Mouse (Mus musculus) lung, embryonic 15.5 days (tissue): ENCODE measurements around the gene Scgb1b19. TPM values are rescaled to one million over a fixed set of nuclear protein-coding genes. Genes with fewer than 3 reads are reported as not detected.
"Not testable (repeated sequence)": the region's sequence is repeated elsewhere in the genome, so short reads cannot be mapped to it uniquely, and the experiment has no call there.

Experiments used
- ATAC-seq: fragments of 200-750 bp; cut with Nextera tagmentation; 2 replicates; pipeline ENCODE4 v1.8.0; 2017; ENCODE audit warnings: moderate number of reproducible peaks, borderline replicate concordance; ENCODE audit not compliant: low FRiP score, low TSS enrichment; ENCODE audit errors: extremely low read depth
- H3K27ac ChIP-seq: fragments of 300-500 bp; sonication (generic); 2 replicates; pipeline ENCODE4 v1.5.1; 2015; ENCODE audit warnings: moderate library complexity, mild to moderate bottlenecking, inconsistent platforms
- H3K27me3 ChIP-seq: fragments of 300-500 bp; sonication (generic); 2 replicates; pipeline ENCODE4 v1.6.1; 2015; ENCODE audit warnings: inconsistent platforms
- H3K36me3 ChIP-seq: fragments of 300-500 bp; sonication (generic); 2 replicates; pipeline ENCODE4 v1.6.1; 2015; ENCODE audit warnings: inconsistent platforms
- H3K4me1 ChIP-seq: fragments of 300-500 bp; sonication (generic); 2 replicates; pipeline ENCODE4 v1.6.1; 2015; ENCODE audit warnings: inconsistent platforms
- H3K4me2 ChIP-seq: fragments of 300-500 bp; sonication (generic); 2 replicates; pipeline ENCODE4 v1.6.1; 2015; ENCODE audit warnings: inconsistent platforms, mild to moderate bottlenecking, moderate library complexity
- H3K4me3 ChIP-seq: fragments of 300-500 bp; sonication (generic); 2 replicates; pipeline ENCODE4 v1.5.1; 2015; ENCODE audit warnings: mild to moderate bottlenecking, inconsistent platforms
- H3K9ac ChIP-seq: fragments of 300-500 bp; sonication (generic); 2 replicates; pipeline ENCODE4 v1.6.1; 2015; ENCODE audit warnings: inconsistent platforms
- H3K9me3 ChIP-seq: fragments of 300-500 bp; sonication (generic); 2 replicates; pipeline ENCODE4 v1.6.1; 2016; ENCODE audit warnings: inconsistent platforms
- WGBS: fragments of 180-500 bp; shearing (Covaris S2); methylation state at CpG from one replicate; pipeline ENCODE4 v1.1.7; 2015; 5-methylcytosine and 5-hydroxymethylcytosine counted together
- polyA plus RNA-seq: library from polyadenylated mRNA; unstranded; fragments of >200 nt; fragmentation: Nextera tagmentation; extraction: Ambion mirVana; gene quantifications from 2 replicates; pipeline ENCODE4 v1.2.1, GENCODE M21; 2015

Gene Scgb1b19
- not detected in 2 replicates for polyA plus RNA-seq

DNA sequence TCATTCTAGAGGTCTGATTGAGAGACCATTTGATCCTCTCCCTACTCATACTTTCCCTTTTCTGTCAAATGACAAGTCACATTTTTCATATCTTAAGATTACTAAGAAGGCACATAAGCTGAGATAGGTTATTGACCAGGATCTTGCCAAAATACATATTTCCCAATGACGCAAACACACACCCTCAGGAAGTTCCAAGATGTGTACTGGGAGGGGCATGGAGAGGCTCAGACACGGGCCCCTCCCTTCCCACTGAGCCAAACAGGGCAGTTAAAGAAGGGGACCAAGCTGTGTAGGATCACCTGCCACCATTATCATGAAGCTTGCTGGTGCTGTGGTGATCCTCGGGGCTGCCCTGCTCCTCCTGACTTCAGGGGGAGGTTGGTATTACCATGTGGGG lies at the start of gene Scgb1b19:
Gene Scgb1b19, plus strand, starts transcription at position 301 of the 400 bp plus-strand sequence.
- not testable (repeated sequence) for H3K9me3 ChIP-seq, H3K4me2 ChIP-seq, H3K4me1 ChIP-seq, H3K36me3 ChIP-seq, H3K27me3 ChIP-seq, ATAC-seq, H3K4me3 ChIP-seq, H3K27ac ChIP-seq, H3K9ac ChIP-seq
- WGBS, result 63% methylated on average over 3 of the region's 3 CpGs

DNA sequence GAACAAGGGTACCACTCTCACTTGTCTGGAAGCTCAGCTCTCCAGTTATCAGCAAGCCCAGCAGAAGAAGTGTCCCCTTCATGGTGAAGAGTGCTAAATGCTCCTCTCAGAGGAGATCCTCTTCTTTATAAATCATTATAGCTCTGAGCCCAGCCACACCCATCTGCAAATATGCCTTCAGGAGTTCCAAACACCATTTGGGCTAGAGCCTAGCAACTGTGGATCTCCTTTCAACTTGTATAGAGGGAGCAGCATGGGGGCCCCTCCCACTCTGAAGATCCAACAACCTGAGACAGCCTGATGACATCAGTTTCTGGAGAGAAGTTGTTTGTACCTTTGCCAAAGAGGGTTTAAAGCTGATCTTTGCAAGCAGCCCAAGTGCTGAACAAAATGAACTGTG lies 6.9 kb upstream of the Scgb1b19 start, which contains the start of gene Scgb2b19:
Gene Scgb2b19, minus strand, starts transcription at position 101 of the 400 bp plus-strand sequence.
- H3K36me3 ChIP-seq, H3K9ac ChIP-seq, H3K9me3 ChIP-seq, ATAC-seq, H3K4me1 ChIP-seq, H3K4me2 ChIP-seq, H3K27ac ChIP-seq, H3K27me3 ChIP-seq, H3K4me3 ChIP-seq: not testable (repeated sequence)

Other genes starting within 250 kb of the Scgb1b19 start
- gene Scgb2b17, start 230.7 kb upstream of the Scgb1b19 start, polyA plus RNA-seq, result not detected in 2 replicates
- gene Scgb1b17, start 223.8 kb upstream of the Scgb1b19 start, polyA plus RNA-seq, result not detected in 2 replicates
- gene Scgb2b18, start 113.4 kb upstream of the Scgb1b19 start, polyA plus RNA-seq, result not detected in 2 replicates
- gene Scgb1b18, start 101.7 kb upstream of the Scgb1b19 start, polyA plus RNA-seq, result not detected in 2 replicates
- not detected in 2 replicates for gene Scgb2b19, start 7.0 kb upstream of the Scgb1b19 start, polyA plus RNA-seq
- gene Scgb2b20, start 79.0 kb downstream of the Scgb1b19 start, polyA plus RNA-seq, result not detected in 2 replicates
- not detected in 2 replicates for gene Scgb1b20, start 85.9 kb downstream of the Scgb1b19 start, polyA plus RNA-seq
- not detected in 2 replicates for gene Scgb2b21, start 233.2 kb downstream of the Scgb1b19 start, polyA plus RNA-seq